Mouse (Mus musculus) stomach, postnatal 0 days (tissue): ENCODE data around the gene Chchd3.

Experiments
- CTCF ChIP-seq: IDR thresholded peaks from 2 replicates; pipeline ENCODE4 v1.5.1; 2016; ENCODE audit warnings: antibody characterized with exemption, low read depth, mild to moderate bottlenecking, moderate library complexity
- EP300 ChIP-seq: optimal IDR thresholded peaks from 2 replicates; pipeline ENCODE3; 2016; ENCODE audit warnings: antibody characterized with exemption

GRCm38 (mm10) chr6:32837165-32837938, 222.7 kb downstream of the Chchd3 start:
- no peak for TF ChIP-seq CTCF
- TF ChIP-seq EP300 = no peak
